Mouse (Mus musculus) MEL (cell line): ENCODE results near the gene Etv5.

Source experiments
- CHD1 ChIP-seq: IDR thresholded peaks from 2 replicates; pipeline ENCODE4 v1.6.1; 2012; ENCODE audit warnings: low read depth, mild to moderate bottlenecking, inconsistent platforms, low read length, improper control_type of control experiment
- CTCF ChIP-seq, 3 experiments: IDR thresholded peaks in 2 of 3; conservative IDR thresholded peaks in 1 of 3; 2 replicates each; pipeline ENCODE4 v1.5.1; 2011 to 2012; ENCODE audit warnings: low read length in 3 of 3, low read depth in 2 of 3, mild to moderate bottlenecking in 2 of 3, improper control_type of control experiment in 1 of 3, inconsistent platforms in 1 of 3, mixed read lengths in 1 of 3, moderate library complexity in 1 of 3; ENCODE audit not compliant: control insufficient read depth in 1 of 3, insufficient read depth in 1 of 3, poor library complexity in 1 of 3, severe bottlenecking in 1 of 3
- E2F4 ChIP-seq: IDR thresholded peaks from 2 replicates; pipeline ENCODE4 v1.6.1; 2011; ENCODE audit warnings: low read depth, low read length, improper control_type of control experiment, borderline replicate concordance
- MYC ChIP-seq: IDR thresholded peaks from 2 replicates; pipeline ENCODE4 v1.6.1; 2011; ENCODE audit warnings: low read depth, mild to moderate bottlenecking, low read length, improper control_type of control experiment, moderate library complexity
- POLR2A ChIP-seq, 2 experiments: IDR thresholded peaks; 2 replicates each; pipeline ENCODE4 v1.6.1; 2011 to 2012; ENCODE audit warnings: low read length in 2 of 2, mild to moderate bottlenecking in 2 of 2, control low read depth in 1 of 2, improper control_type of control experiment in 1 of 2, low read depth in 1 of 2, moderate library complexity in 1 of 2; ENCODE audit not compliant: control insufficient read depth in 1 of 2, insufficient read depth in 1 of 2, poor library complexity in 1 of 2
- TAL1 ChIP-seq: IDR thresholded peaks from 2 replicates; pipeline ENCODE4 v1.6.1; 2012; ENCODE audit warnings: mild to moderate bottlenecking, inconsistent platforms, low read length, moderate library complexity, mixed read lengths
- TBP ChIP-seq: IDR thresholded peaks from 2 replicates; pipeline ENCODE4 v1.8.0; 2011; ENCODE audit warnings: low read depth, low read length, improper control_type of control experiment
- USF1 ChIP-seq: IDR thresholded peaks from 2 replicates; pipeline ENCODE4 v1.6.1; 2014; ENCODE audit warnings: low read depth, mild to moderate bottlenecking, inconsistent platforms, low read length, improper control_type of control experiment, moderate library complexity
- ZC3H11A ChIP-seq: IDR thresholded peaks from 2 replicates; pipeline ENCODE4 v1.6.1; 2012; ENCODE audit warnings: low read depth, mild to moderate bottlenecking, inconsistent platforms, low read length, improper control_type of control experiment
- ZNF384 ChIP-seq: IDR thresholded peaks from 2 replicates; pipeline ENCODE4 v1.6.1; 2012; ENCODE audit warnings: low read depth, mild to moderate bottlenecking, inconsistent platforms, low read length, improper control_type of control experiment

DNA sequence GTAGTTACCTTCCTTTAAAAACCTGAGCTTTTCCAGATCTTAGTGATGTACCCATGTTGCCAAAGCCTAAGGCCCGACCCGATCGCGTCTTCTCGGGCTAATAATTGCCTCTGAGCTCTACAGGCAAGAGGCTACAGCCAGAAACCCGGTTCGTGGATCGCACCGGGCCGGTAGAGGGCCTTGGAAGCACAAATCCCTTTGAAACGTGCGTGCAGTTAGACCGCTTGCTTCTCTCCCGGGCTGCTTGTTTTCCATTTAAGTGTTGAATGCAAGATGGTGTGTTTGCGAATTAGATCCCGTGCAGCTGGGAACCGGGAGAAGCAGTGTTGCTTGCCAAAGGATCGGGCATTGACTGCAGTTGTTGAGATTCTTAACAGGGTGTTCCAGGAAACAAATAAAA, 750 bp upstream of the Etv5 start:
- TF ChIP-seq POLR2A (IDR thresholded peaks at IDR 0.05; ENCODE audit: control insufficient read depth in 1 of 2, insufficient read depth in 1 of 2, low read depth in 1 of 2, low read length in 2 of 2, poor library complexity in 1 of 2): no peak
- TF ChIP-seq TAL1: no peak
- no peak; the same call in 1 of the 2 replicates for TF ChIP-seq ZNF384
- no peak for TF ChIP-seq TBP
- no peak for TF ChIP-seq CHD1
- TF ChIP-seq CTCF (IDR thresholded peaks at IDR 0.05 in 2 of 3, conservative IDR thresholded peaks at IDR 0.05 in 1 of 3; ENCODE audit: control insufficient read depth in 1 of 3, insufficient read depth in 1 of 3, low read depth in 2 of 3, low read length in 3 of 3, poor library complexity in 1 of 3, severe bottlenecking in 1 of 3): peak in 1 of 3 experiments; percentile 5; a peak in 1 of 6 replicates
- TF ChIP-seq MYC: no peak
- TF ChIP-seq USF1: no peak
- no peak for TF ChIP-seq E2F4
- no peak for TF ChIP-seq ZC3H11A
